Mouse (Mus musculus): ENCODE results near the gene Afap1l2.

DNA sequence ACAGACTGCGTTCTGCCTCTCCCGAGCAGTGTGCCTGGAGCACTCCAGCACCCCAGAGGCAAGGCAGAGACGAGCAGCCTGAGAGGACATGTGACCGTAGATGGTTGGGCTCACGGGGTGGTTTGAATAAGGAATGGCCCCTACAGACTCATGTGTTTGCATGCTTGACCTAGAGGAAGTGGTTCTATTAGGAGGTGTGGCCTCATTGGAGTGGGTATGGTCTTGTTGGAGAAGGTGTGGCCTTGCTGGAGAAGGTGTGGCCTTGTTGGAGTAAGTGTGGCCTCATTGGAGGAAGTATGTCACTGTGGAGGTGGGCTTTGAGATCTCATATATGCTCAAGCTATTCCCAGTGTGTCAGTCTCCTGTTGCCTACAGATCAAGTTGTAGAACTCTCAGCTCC lies 70.1 kb downstream of the Afap1l2 start:
- TF ChIP-seq POLR2A (IDR thresholded peaks at IDR 0.05; ENCODE audit: borderline replicate concordance, extremely low read depth, insufficient read depth, insufficient read length, poor library complexity, severe bottlenecking) (no peak), CTCF (IDR thresholded peaks at IDR 0.05; ENCODE audit: borderline replicate concordance, extremely low read depth, insufficient read depth, insufficient read length) (no peak)

All from brain, embryonic 14.5 days (tissue).